In the genomic region with DNA sequence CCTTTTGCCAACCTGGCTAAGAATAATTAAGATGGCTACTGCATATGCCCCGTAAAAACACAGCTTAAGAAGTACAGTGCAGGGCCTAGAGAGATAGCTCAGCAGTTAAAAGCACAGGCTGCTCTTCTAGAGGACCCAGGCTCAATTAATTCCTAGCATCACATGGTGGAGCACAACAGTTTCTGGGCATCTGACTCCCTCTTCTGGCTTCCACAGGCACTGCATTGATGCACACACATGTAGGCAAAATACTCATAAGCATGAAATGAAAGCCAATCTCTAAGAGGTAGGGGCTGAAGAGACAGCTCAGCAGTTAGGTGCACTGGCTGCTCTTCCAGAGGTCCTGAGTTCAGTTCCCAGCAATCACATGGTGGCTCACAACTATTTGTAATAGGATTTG, we compare ENCODE assay signal across 8 mouse cellular contexts. TPM values are rescaled to one million over a fixed set of nuclear protein-coding genes. Genes with fewer than 3 reads are reported as not detected.
A peak's percentile ranks its signal among the peaks of the same experiment; 100 is the strongest.
DNase-seq lines count a peak whose midpoint lies in the region; ATAC-seq and TF ChIP-seq lines count a peak whose summit lies in the region.

No protein-coding gene starts in this region.

- H3K36me3 ChIP-seq in hindbrain, embryonic 10.5 days = peaks cover 68% of the 10 kb centered on the region
- H3K36me3 ChIP-seq in hindbrain, embryonic 12.5 days = peaks cover 29% of the 10 kb centered on the region
- H3K36me3 ChIP-seq in neural tube, embryonic 15.5 days = peaks cover 33% of the 10 kb centered on the region
- H3K36me3 ChIP-seq in stomach, postnatal 0 days (ENCODE audit: control insufficient read depth, insufficient read depth, low read length) = peaks cover 9% of the 10 kb centered on the region; the same call in 1 of the 2 replicates
- H3K36me3 ChIP-seq in heart, embryonic 12.5 days = peaks cover 51% of the 10 kb centered on the region

- ATAC-seq in hindbrain, embryonic 12.5 days (ENCODE audit: low FRiP score) = no peak
- no peak for ATAC-seq in neural tube, embryonic 15.5 days (ENCODE audit: low FRiP score)
- no peak for ATAC-seq in stomach, postnatal 0 days (ENCODE audit: low FRiP score, low TSS enrichment)
- ATAC-seq in heart, embryonic 12.5 days (ENCODE audit: insufficient number of reproducible peaks, low FRiP score) = no peak

- TF ChIP-seq EP300 in stomach, postnatal 0 days (optimal IDR thresholded peaks at IDR 0.05) = no peak

- H3K9ac ChIP-seq in hindbrain, embryonic 12.5 days = no peak overlapping the region
- H3K9ac ChIP-seq in neural tube, embryonic 15.5 days (replicated peaks) = no peak overlapping the region
- H3K9ac ChIP-seq in stomach, postnatal 0 days (ENCODE audit: low read length) = no peak overlapping the region
- H3K9ac ChIP-seq in heart, embryonic 12.5 days = no peak overlapping the region

- no peak overlapping the region for H3K4me2 ChIP-seq in hindbrain, embryonic 12.5 days (replicated peaks)
- no peak overlapping the region for H3K4me2 ChIP-seq in neural tube, embryonic 15.5 days
- H3K4me2 ChIP-seq in stomach, postnatal 0 days (replicated peaks; ENCODE audit: low read depth) = no peak overlapping the region
- H3K4me2 ChIP-seq in heart, embryonic 12.5 days = no peak overlapping the region

- peak; percentile 29 for DNase-seq in hindbrain, embryonic 10.5 days (ENCODE audit: low spot score)
- peak; percentile 16 for DNase-seq in neural tube, embryonic 10.5 days (ENCODE audit: extremely low spot score, low spot score)
- peak; percentile 32 for DNase-seq in embryo, embryonic 11 days
- no peak for DNase-seq in stomach, postnatal 0 days (ENCODE audit: low spot score)
- DNase-seq in adrenal gland, postnatal 10 days = no peak

- no peak overlapping the region for H3K4me3 ChIP-seq in hindbrain, embryonic 10.5 days
- H3K4me3 ChIP-seq in hindbrain, embryonic 12.5 days = no peak overlapping the region
- no peak overlapping the region for H3K4me3 ChIP-seq in neural tube, embryonic 15.5 days (replicated peaks)
- no peak overlapping the region for H3K4me3 ChIP-seq in stomach, postnatal 0 days (ENCODE audit: low read depth, low read length)
- no peak overlapping the region for H3K4me3 ChIP-seq in heart, embryonic 12.5 days

- 92% methylated on average over 1 of the region's 1 CpGs for WGBS in hindbrain, embryonic 10.5 days
- WGBS in hindbrain, embryonic 12.5 days = 94% methylated on average over 1 of the region's 1 CpGs
- 88% methylated on average over 1 of the region's 1 CpGs for WGBS in neural tube, embryonic 15.5 days
- 77% methylated on average over 1 of the region's 1 CpGs for WGBS in stomach, postnatal 0 days
- WGBS in heart, embryonic 12.5 days = 88% methylated on average over 1 of the region's 1 CpGs

- peak; percentile 67 for TF ChIP-seq CTCF in stomach, postnatal 0 days (IDR thresholded peaks at IDR 0.05; ENCODE audit: low read depth)

- no peaks in the 10 kb centered on the region; the same call in 1 of the 2 replicates for H3K4me1 ChIP-seq in hindbrain, embryonic 10.5 days (replicated peaks)
- H3K4me1 ChIP-seq in hindbrain, embryonic 12.5 days = no peaks in the 10 kb centered on the region
- no peaks in the 10 kb centered on the region for H3K4me1 ChIP-seq in neural tube, embryonic 15.5 days
- no peaks in the 10 kb centered on the region for H3K4me1 ChIP-seq in stomach, postnatal 0 days (replicated peaks; ENCODE audit: control insufficient read depth, insufficient read depth)
- H3K4me1 ChIP-seq in heart, embryonic 12.5 days (replicated peaks) = peaks cover 7% of the 10 kb centered on the region

- H3K27ac ChIP-seq in hindbrain, embryonic 10.5 days = no peak overlapping the region
- no peak overlapping the region for H3K27ac ChIP-seq in hindbrain, embryonic 12.5 days
- no peak overlapping the region for H3K27ac ChIP-seq in neural tube, embryonic 15.5 days (replicated peaks)
- no peak overlapping the region for H3K27ac ChIP-seq in stomach, postnatal 0 days (replicated peaks)
- H3K27ac ChIP-seq in heart, embryonic 12.5 days (ENCODE audit: poor library complexity, severe bottlenecking) = no peak overlapping the region

- no peaks in the 10 kb centered on the region for H3K9me3 ChIP-seq in hindbrain, embryonic 10.5 days
- H3K9me3 ChIP-seq in hindbrain, embryonic 12.5 days (replicated peaks) = no peaks in the 10 kb centered on the region
- H3K9me3 ChIP-seq in neural tube, embryonic 15.5 days (replicated peaks) = no peaks in the 10 kb centered on the region
- H3K9me3 ChIP-seq in stomach, postnatal 0 days (ENCODE audit: control insufficient read depth, low read length) = no peaks in the 10 kb centered on the region
- H3K9me3 ChIP-seq in heart, embryonic 12.5 days (replicated peaks) = no peaks in the 10 kb centered on the region

- H3K27me3 ChIP-seq in hindbrain, embryonic 10.5 days (ENCODE audit: insufficient read depth, poor library complexity, severe bottlenecking) = no peaks in the 10 kb centered on the region
- no peaks in the 10 kb centered on the region for H3K27me3 ChIP-seq in hindbrain, embryonic 12.5 days
- H3K27me3 ChIP-seq in neural tube, embryonic 15.5 days (replicated peaks) = no peaks in the 10 kb centered on the region
- no peaks in the 10 kb centered on the region for H3K27me3 ChIP-seq in stomach, postnatal 0 days (ENCODE audit: control insufficient read depth, insufficient read depth, low read length)
- H3K27me3 ChIP-seq in heart, embryonic 12.5 days (replicated peaks) = no peaks in the 10 kb centered on the region

RNA-seq across cellular contexts. Expression of gene Setd3, which starts 17.1 kb away (rescaled TPM):
- 76.9 and 82.1 TPM in 2 replicates for polyA plus RNA-seq in hindbrain, embryonic 10.5 days (2016; fragmentation: Nextera tagmentation; extraction: Ambion mirVana)
- polyA plus RNA-seq in hindbrain, embryonic 12.5 days (2016; fragmentation: Nextera tagmentation; extraction: Ambion mirVana) = 108 and 118 TPM in 2 replicates
- polyA plus RNA-seq in neural tube, embryonic 15.5 days (2015; fragmentation: Nextera tagmentation; extraction: Ambion mirVana) = 97.5 and 98.3 TPM in 2 replicates
- 54.5 and 56.2 TPM in 2 replicates for polyA plus RNA-seq in stomach, postnatal 0 days (2015; fragmentation: Nextera tagmentation; extraction: Ambion mirVana)
- total RNA-seq in adrenal gland, postnatal 10 days (2021) = 10 to 100 TPM; 81.3 to 90.7 TPM
- polyA plus RNA-seq in heart, embryonic 12.5 days (2016; fragmentation: Nextera tagmentation; extraction: Ambion mirVana) = 83.1 and 83.3 TPM in 2 replicates

RNA-seq across cellular contexts. Expression of gene Ccnk, which starts 17.3 kb away (rescaled TPM):
- 2.9 and 3.3 TPM in 2 replicates for polyA plus RNA-seq in hindbrain, embryonic 10.5 days (2016; fragmentation: Nextera tagmentation; extraction: Ambion mirVana)
- polyA plus RNA-seq in hindbrain, embryonic 12.5 days (2016; fragmentation: Nextera tagmentation; extraction: Ambion mirVana) = 2.9 and 3.6 TPM in 2 replicates
- polyA plus RNA-seq in neural tube, embryonic 15.5 days (2015; fragmentation: Nextera tagmentation; extraction: Ambion mirVana) = 2.4 and 2.7 TPM in 2 replicates
- 1.6 TPM in 2 replicates for polyA plus RNA-seq in stomach, postnatal 0 days (2015; fragmentation: Nextera tagmentation; extraction: Ambion mirVana)
- total RNA-seq in adrenal gland, postnatal 10 days (2021) = 10 to 100 TPM; 30.0 to 30.7 TPM
- 2.0 and 2.7 TPM in 2 replicates for polyA plus RNA-seq in heart, embryonic 12.5 days (2016; fragmentation: Nextera tagmentation; extraction: Ambion mirVana)

Comparison
In these comparisons a context has a peak if more than half of its experiments do, and no peak if none do; other contexts are left out.
1. DNase-seq: peak in hindbrain, embryonic 10.5 days (single experiment), neural tube, embryonic 10.5 days (single experiment) and embryo, embryonic 11 days (single experiment); none in stomach, postnatal 0 days (single experiment) and adrenal gland, postnatal 10 days (single experiment).